In the genomic region with DNA sequence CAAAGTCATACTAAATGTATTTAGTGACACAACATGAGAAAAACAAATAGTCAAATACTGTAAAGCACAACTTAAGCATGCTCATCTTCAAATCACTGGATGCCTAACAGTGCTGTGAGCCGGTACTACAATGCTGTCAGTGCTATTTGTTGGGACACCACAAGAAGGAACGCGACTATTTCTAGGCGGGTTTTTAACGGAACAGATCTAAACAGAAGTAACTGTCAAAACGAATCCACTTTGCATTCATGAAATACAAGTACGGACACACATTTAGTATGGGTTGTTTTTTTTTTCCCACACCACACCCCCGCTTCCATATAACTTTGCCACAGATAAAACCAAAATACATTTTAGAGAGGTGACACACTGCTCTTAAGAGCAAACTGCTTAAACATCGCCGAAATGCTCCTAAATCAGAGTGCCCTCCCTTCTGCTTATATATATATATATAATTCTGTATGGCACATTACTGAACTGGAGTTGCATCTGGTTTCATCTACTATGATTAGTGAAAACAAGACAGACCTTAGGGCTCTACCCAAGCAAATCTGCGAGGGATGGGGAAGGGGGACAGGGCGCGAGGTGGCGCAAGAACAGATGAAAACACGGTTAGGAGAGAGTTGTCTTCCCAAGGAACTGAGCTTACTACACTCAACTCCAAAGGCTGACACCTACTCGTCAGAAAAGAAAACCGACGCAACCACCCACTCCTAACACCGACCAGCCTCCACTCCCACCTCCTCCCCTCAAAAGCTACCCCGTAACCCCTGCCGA, we compare ENCODE assay signal across 8 mouse cellular contexts. TPM values are rescaled to one million over a fixed set of nuclear protein-coding genes. Genes with fewer than 3 reads are reported as not detected.
DNase-seq lines count a peak whose midpoint lies in the region; ATAC-seq lines count a peak whose summit lies in the region.

No protein-coding gene starts in this region.

- peak; percentile 7; the same call in 1 of the 2 replicates for ATAC-seq in intestine, embryonic 15.5 days
- ATAC-seq in limb, embryonic 12.5 days (ENCODE audit: insufficient number of reproducible peaks, insufficient read depth, low FRiP score, low TSS enrichment, low read depth), result no peak
- no peak for ATAC-seq in midbrain, embryonic 11.5 days (ENCODE audit: low FRiP score)
- peak; percentile 2; the same call in 1 of the 2 replicates for ATAC-seq in stomach, embryonic 16.5 days (ENCODE audit: insufficient read depth, low FRiP score)

- H3K4me1 ChIP-seq in intestine, embryonic 15.5 days (replicated peaks), result no peaks in the 10 kb centered on the region
- H3K4me1 ChIP-seq in limb, embryonic 12.5 days (replicated peaks), result peaks cover 4% of the 10 kb centered on the region; the same call in 1 of the 2 replicates
- no peaks in the 10 kb centered on the region for H3K4me1 ChIP-seq in midbrain, embryonic 11.5 days (ENCODE audit: control insufficient read depth, insufficient read depth, low read length)
- peaks cover 4% of the 10 kb centered on the region for H3K4me1 ChIP-seq in stomach, embryonic 16.5 days (ENCODE audit: control insufficient read depth, insufficient read depth, low read length)

- DNase-seq in thymus, postnatal 14 days, result peak; percentile 4
- no peak for DNase-seq in thymus, adult 18-20 months
- DNase-seq in cerebellum, postnatal 36 days, result peak; percentile 31 to 34
- DNase-seq in gastrocnemius, postnatal 25 days, result peak; percentile 19
- peak; percentile 85 for DNase-seq in midbrain, embryonic 11.5 days (ENCODE audit: low spot score, missing footprints)

- peak overlapping the region; percentile 99 for H3K27ac ChIP-seq in intestine, embryonic 15.5 days
- peak overlapping the region; percentile 99 for H3K27ac ChIP-seq in limb, embryonic 12.5 days
- peak overlapping the region; percentile 53 for H3K27ac ChIP-seq in midbrain, embryonic 11.5 days (ENCODE audit: low read depth, low read length)
- peak overlapping the region; percentile 99 for H3K27ac ChIP-seq in stomach, embryonic 16.5 days (ENCODE audit: low read length)

- 19% methylated on average over 21 of the region's 21 CpGs for WGBS in intestine, embryonic 15.5 days
- WGBS in limb, embryonic 12.5 days, result 27% methylated on average over 21 of the region's 21 CpGs
- WGBS in midbrain, embryonic 11.5 days, result 30% methylated on average over 21 of the region's 21 CpGs
- 17% methylated on average over 21 of the region's 21 CpGs for WGBS in stomach, embryonic 16.5 days

- H3K4me2 ChIP-seq in intestine, embryonic 15.5 days (replicated peaks), result peak overlapping the region; percentile 75
- peak overlapping the region; percentile 85 for H3K4me2 ChIP-seq in limb, embryonic 12.5 days
- peak overlapping the region; percentile 55 for H3K4me2 ChIP-seq in midbrain, embryonic 11.5 days
- peak overlapping the region; percentile 93 for H3K4me2 ChIP-seq in stomach, embryonic 16.5 days (ENCODE audit: low read depth, low read length)

- no peaks in the 10 kb centered on the region for H3K9me3 ChIP-seq in intestine, embryonic 15.5 days
- H3K9me3 ChIP-seq in limb, embryonic 12.5 days, result no peaks in the 10 kb centered on the region
- H3K9me3 ChIP-seq in midbrain, embryonic 11.5 days (ENCODE audit: control insufficient read depth, low read length), result no peaks in the 10 kb centered on the region
- H3K9me3 ChIP-seq in stomach, embryonic 16.5 days (replicated peaks; ENCODE audit: control insufficient read depth, low read length), result no peaks in the 10 kb centered on the region

- peak overlapping the region; percentile 93 for H3K9ac ChIP-seq in intestine, embryonic 15.5 days
- peak overlapping the region; percentile 94 for H3K9ac ChIP-seq in limb, embryonic 12.5 days (replicated peaks)
- peak overlapping the region; percentile 98 for H3K9ac ChIP-seq in midbrain, embryonic 11.5 days (ENCODE audit: low read length)
- peak overlapping the region; percentile 98 for H3K9ac ChIP-seq in stomach, embryonic 16.5 days (ENCODE audit: low read length)

- H3K36me3 ChIP-seq in intestine, embryonic 15.5 days, result no peaks in the 10 kb centered on the region
- H3K36me3 ChIP-seq in limb, embryonic 12.5 days, result no peaks in the 10 kb centered on the region
- no peaks in the 10 kb centered on the region for H3K36me3 ChIP-seq in midbrain, embryonic 11.5 days (ENCODE audit: control insufficient read depth, insufficient read depth, low read length)
- H3K36me3 ChIP-seq in stomach, embryonic 16.5 days (ENCODE audit: control insufficient read depth, insufficient read depth, low read length), result no peaks in the 10 kb centered on the region

- no peaks in the 10 kb centered on the region for H3K27me3 ChIP-seq in intestine, embryonic 15.5 days (replicated peaks)
- H3K27me3 ChIP-seq in limb, embryonic 12.5 days, result no peaks in the 10 kb centered on the region
- H3K27me3 ChIP-seq in midbrain, embryonic 11.5 days (ENCODE audit: control insufficient read depth, insufficient read depth, low read length), result no peaks in the 10 kb centered on the region
- no peaks in the 10 kb centered on the region for H3K27me3 ChIP-seq in stomach, embryonic 16.5 days (ENCODE audit: control insufficient read depth, insufficient read depth, low read length)

- peak overlapping the region; percentile 89 for H3K4me3 ChIP-seq in intestine, embryonic 15.5 days (replicated peaks)
- H3K4me3 ChIP-seq in limb, embryonic 12.5 days (replicated peaks), result peak overlapping the region; percentile 93
- peak overlapping the region; percentile 94 for H3K4me3 ChIP-seq in midbrain, embryonic 11.5 days (ENCODE audit: low read depth, low read length)
- H3K4me3 ChIP-seq in stomach, embryonic 16.5 days (replicated peaks; ENCODE audit: low read length), result peak overlapping the region; percentile 93

RNA-seq across cellular contexts. Expression of gene Lcorl, which starts 1.7 kb away (rescaled TPM):
- total RNA-seq in gastrocnemius, postnatal 25 days (2021), result 1 to 10 TPM; 5.3 to 7.7 TPM
- 25.0 and 28.8 TPM in 2 replicates for polyA plus RNA-seq in intestine, embryonic 15.5 days (2015; fragmentation: Nextera tagmentation; extraction: Ambion mirVana)
- polyA plus RNA-seq in limb, embryonic 12.5 days (2016; fragmentation: Nextera tagmentation; extraction: Ambion mirVana), result 27.2 and 27.8 TPM in 2 replicates
- 41.1 and 45.5 TPM in 2 replicates for polyA plus RNA-seq in midbrain, embryonic 11.5 days (2014; fragmentation: Nextera tagmentation; extraction: Ambion mirVana)
- 24.8 and 25.7 TPM in 2 replicates for polyA plus RNA-seq in stomach, embryonic 16.5 days (2015; fragmentation: Nextera tagmentation; extraction: Ambion mirVana)

Comparison
In these comparisons a context has a peak if more than half of its experiments do, and no peak if none do; other contexts are left out.
1. DNase-seq: peak in thymus, postnatal 14 days (single experiment), cerebellum, postnatal 36 days (2 of 2), gastrocnemius, postnatal 25 days (single experiment) and midbrain, embryonic 11.5 days (single experiment); none in thymus, adult 18-20 months (0 of 2).
2. ATAC-seq: peak in intestine, embryonic 15.5 days (single experiment) and stomach, embryonic 16.5 days (single experiment); none in limb, embryonic 12.5 days (single experiment) and midbrain, embryonic 11.5 days (single experiment).
3. Peak in every context shown above with its lines, with median percentiles within 50 percentile points of each other: H3K27ac ChIP-seq, H3K4me2 ChIP-seq, H3K4me3 ChIP-seq and H3K9ac ChIP-seq.